Mouse (Mus musculus): ENCODE results near the gene Zmat5. TPM values are rescaled to one million over a fixed set of nuclear protein-coding genes. Genes with fewer than 3 reads are reported as not detected.

Gene Zmat5
- polyA plus RNA-seq, 2 experiments, result 15.5 to 25.7 TPM

- ATAC-seq (ENCODE audit: insufficient read depth) (no peak), DNase-seq (ENCODE audit: low read depth in 3 of 3, low spot score in 3 of 3) (no peak)
- no peak overlapping the region for H3K27ac ChIP-seq
- no peaks in the 10 kb centered on the region for H3K4me1 ChIP-seq (replicated peaks; ENCODE audit: control insufficient read depth in 2 of 2, insufficient read depth in 2 of 2, low read length in 1 of 2)
- no peak overlapping the region for H3K4me3 ChIP-seq (ENCODE audit: insufficient read depth in 1 of 2, low read depth in 2 of 2, low read length in 2 of 2)
- WGBS (ENCODE audit: insufficient replicate concordance), result 60% methylated on average over 6 of the region's 6 CpGs
- peaks cover 11% of the 10 kb centered on the region for H3K36me3 ChIP-seq (replicated peaks; ENCODE audit: control insufficient read depth, insufficient read depth, low read depth)
- H3K9ac ChIP-seq (replicated peaks), result no peak overlapping the region
- TF ChIP-seq EP300 (IDR thresholded peaks at IDR 0.05; ENCODE audit: low read depth) (no peak), CTCF (IDR thresholded peaks at IDR 0.05; ENCODE audit: low read depth) (no peak)
- H3K4me2 ChIP-seq (ENCODE audit: low read depth), result no peak overlapping the region
- H3K9me3 ChIP-seq (ENCODE audit: control insufficient read depth, low read length), result no peaks in the 10 kb centered on the region
- no peaks in the 10 kb centered on the region for H3K27me3 ChIP-seq (ENCODE audit: control insufficient read depth, insufficient read depth, low read length)
Measured at GRCm38 (mm10) chr11:4683516-4683915, 21.0 kb upstream of the Zmat5 start.

- Histone ChIP-seq H3K4me2 (ENCODE audit: low read depth) (no peak overlapping the region), H3K9ac (replicated peaks) (no peak overlapping the region), H3K4me1 (replicated peaks; ENCODE audit: control insufficient read depth in 2 of 2, insufficient read depth in 2 of 2, low read length in 1 of 2) (no peaks in the 10 kb centered on the region), H3K27ac (no peak overlapping the region), H3K36me3 (replicated peaks; ENCODE audit: control insufficient read depth, insufficient read depth, low read depth) (peaks cover 11% of the 10 kb centered on the region), H3K4me3 (ENCODE audit: insufficient read depth in 1 of 2, low read depth in 2 of 2, low read length in 2 of 2) (no peak overlapping the region), H3K27me3 (ENCODE audit: control insufficient read depth, insufficient read depth, low read length) (no peaks in the 10 kb centered on the region), H3K9me3 (ENCODE audit: control insufficient read depth, low read length) (no peaks in the 10 kb centered on the region)
- no peak for TF ChIP-seq CTCF (IDR thresholded peaks at IDR 0.05; ENCODE audit: low read depth)
- no peak for TF ChIP-seq EP300 (IDR thresholded peaks at IDR 0.05; ENCODE audit: low read depth)
- DNase-seq (ENCODE audit: low read depth in 3 of 3, low spot score in 3 of 3) (no peak), ATAC-seq (ENCODE audit: insufficient read depth) (no peak)
- 61% methylated on average over 6 of the region's 6 CpGs for WGBS (ENCODE audit: insufficient replicate concordance)
Measured at GRCm38 (mm10) chr11:4684186-4684585, 20.3 kb upstream of the Zmat5 start.

GRCm38 (mm10) chr11:4685071-4685470 is 19.4 kb upstream of the Zmat5 start:
- H3K9ac ChIP-seq (replicated peaks), result no peak overlapping the region
- no peak overlapping the region for H3K4me3 ChIP-seq (ENCODE audit: insufficient read depth in 1 of 2, low read depth in 2 of 2, low read length in 2 of 2)
- no peak for DNase-seq (ENCODE audit: low read depth in 3 of 3, low spot score in 3 of 3)
- peaks cover 11% of the 10 kb centered on the region for H3K36me3 ChIP-seq (replicated peaks; ENCODE audit: control insufficient read depth, insufficient read depth, low read depth)
- TF ChIP-seq CTCF (IDR thresholded peaks at IDR 0.05; ENCODE audit: low read depth), result no peak
- no peak for TF ChIP-seq EP300 (IDR thresholded peaks at IDR 0.05; ENCODE audit: low read depth)
- ATAC-seq (ENCODE audit: insufficient read depth), result no peak
- H3K9me3 ChIP-seq (ENCODE audit: control insufficient read depth, low read length), result no peaks in the 10 kb centered on the region
- H3K4me2 ChIP-seq (ENCODE audit: low read depth), result no peak overlapping the region
- H3K27ac ChIP-seq, result no peak overlapping the region
- WGBS (ENCODE audit: insufficient replicate concordance), result 71% methylated on average over 4 of the region's 4 CpGs
- no peaks in the 10 kb centered on the region for H3K27me3 ChIP-seq (ENCODE audit: control insufficient read depth, insufficient read depth, low read length)
- H3K4me1 ChIP-seq (replicated peaks; ENCODE audit: control insufficient read depth in 2 of 2, insufficient read depth in 2 of 2, low read length in 1 of 2), result no peaks in the 10 kb centered on the region

- Histone ChIP-seq H3K27me3 (ENCODE audit: control insufficient read depth, insufficient read depth, low read length) (no peaks in the 10 kb centered on the region), H3K27ac (no peak overlapping the region), H3K4me2 (ENCODE audit: low read depth) (no peak overlapping the region), H3K4me3 (ENCODE audit: insufficient read depth in 1 of 2, low read depth in 2 of 2, low read length in 2 of 2) (no peak overlapping the region), H3K9ac (replicated peaks) (no peak overlapping the region), H3K36me3 (replicated peaks; ENCODE audit: control insufficient read depth, insufficient read depth, low read depth) (peaks cover 11% of the 10 kb centered on the region), H3K4me1 (replicated peaks; ENCODE audit: control insufficient read depth in 2 of 2, insufficient read depth in 2 of 2, low read length in 1 of 2) (no peaks in the 10 kb centered on the region), H3K9me3 (ENCODE audit: control insufficient read depth, low read length) (no peaks in the 10 kb centered on the region)
- no peak for TF ChIP-seq CTCF (IDR thresholded peaks at IDR 0.05; ENCODE audit: low read depth)
- no peak for TF ChIP-seq EP300 (IDR thresholded peaks at IDR 0.05; ENCODE audit: low read depth)
- WGBS (ENCODE audit: insufficient replicate concordance), result 72% methylated on average over 5 of the region's 5 CpGs
- DNase-seq (ENCODE audit: low read depth in 3 of 3, low spot score in 3 of 3) (no peak), ATAC-seq (ENCODE audit: insufficient read depth) (no peak)
Measured at GRCm38 (mm10) chr11:4685510-4685909, 19.0 kb upstream of the Zmat5 start.

- peaks cover 3% of the 10 kb centered on the region; the same call in 1 of the 2 replicates for H3K36me3 ChIP-seq (replicated peaks; ENCODE audit: control insufficient read depth, insufficient read depth, low read depth)
- H3K9me3 ChIP-seq (ENCODE audit: control insufficient read depth, low read length), result no peaks in the 10 kb centered on the region
- no peak overlapping the region for H3K9ac ChIP-seq (replicated peaks)
- ATAC-seq (ENCODE audit: insufficient read depth) (no peak), DNase-seq (ENCODE audit: low read depth in 3 of 3, low spot score in 3 of 3) (no peak)
- H3K27ac ChIP-seq, result no peak overlapping the region
- H3K4me3 ChIP-seq (ENCODE audit: insufficient read depth in 1 of 2, low read depth in 2 of 2, low read length in 2 of 2), result no peak overlapping the region
- TF ChIP-seq EP300 (IDR thresholded peaks at IDR 0.05; ENCODE audit: low read depth) (no peak), CTCF (IDR thresholded peaks at IDR 0.05; ENCODE audit: low read depth) (no peak)
- H3K4me1 ChIP-seq (replicated peaks; ENCODE audit: control insufficient read depth in 2 of 2, insufficient read depth in 2 of 2, low read length in 1 of 2), result no peaks in the 10 kb centered on the region
- 58% methylated on average over 3 of the region's 3 CpGs for WGBS (ENCODE audit: insufficient replicate concordance)
- no peak overlapping the region for H3K4me2 ChIP-seq (ENCODE audit: low read depth)
- no peaks in the 10 kb centered on the region for H3K27me3 ChIP-seq (ENCODE audit: control insufficient read depth, insufficient read depth, low read length)
Measured at GRCm38 (mm10) chr11:4687027-4687426, 17.5 kb upstream of the Zmat5 start.
